Mouse (Mus musculus): ENCODE results near the gene Mcm7. TPM values are rescaled to one million over a fixed set of nuclear protein-coding genes. Genes with fewer than 3 reads are reported as not detected.

Mcm7 gene
- 62.1 TPM for polyA plus RNA-seq (2014; fragmentation: Illumina TruSeq; extraction: RNeasy Lipid Tissue Mini Kit (QIAGEN cat#74804); ENCODE audit: low read depth, low replicate concordance)

DNA sequence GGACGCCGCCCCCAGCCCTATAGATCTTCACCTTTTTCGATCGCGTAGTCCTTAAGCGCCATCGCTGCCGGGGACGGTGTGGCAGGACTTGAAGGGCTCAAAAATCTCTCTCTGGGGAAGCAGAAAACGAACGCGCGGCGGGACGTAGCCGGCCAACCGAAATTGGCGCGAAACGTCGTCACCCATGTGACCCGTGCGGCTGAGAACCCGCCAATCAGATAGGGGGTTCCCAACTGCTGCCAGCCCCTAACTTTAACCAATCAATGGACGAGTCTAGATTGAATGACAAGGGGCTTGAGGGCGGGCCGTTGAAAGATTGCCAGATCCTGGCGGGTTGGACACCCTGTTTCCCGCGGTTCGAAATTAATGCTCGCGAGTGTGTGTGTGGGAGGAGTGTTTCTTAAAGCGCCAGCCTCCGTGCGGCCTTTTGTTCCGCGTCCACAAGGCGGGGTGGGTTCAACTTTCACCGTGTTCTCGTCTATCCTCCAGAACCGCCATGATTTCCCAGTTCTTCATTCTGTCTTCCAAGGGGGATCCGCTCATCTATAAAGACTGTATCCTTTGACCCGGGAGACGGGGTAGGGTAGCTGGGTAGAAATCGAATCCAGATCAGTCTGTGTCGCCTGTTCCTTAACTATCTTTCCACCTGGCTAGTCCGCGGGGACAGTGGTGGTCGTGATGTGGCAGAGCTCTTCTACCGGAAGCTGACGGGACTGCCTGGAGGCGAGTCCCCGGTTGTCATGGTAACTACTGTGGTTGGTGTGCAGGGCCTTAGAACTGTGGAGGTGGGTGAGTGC, at the start of gene Mcm7, which contains the start of gene Ap4m1:
TSS of gene Mcm7 (minus strand) at position 728 of the 797 bp plus-strand sequence.
TSS of gene Ap4m1 (plus strand) at position 308 of the 797 bp plus-strand sequence.

GRCm38 (mm10) chr5:138193771-138194727, 21.8 kb upstream of the Mcm7 start, which contains the start of gene Mblac1:
Gene Mblac1 (plus strand): TSS chr5:138194314.

GRCm38 (mm10) chr5:138186950-138187638, 14.9 kb upstream of the Mcm7 start, which contains the start of the genes Taf6 and Cnpy4:
Gene Taf6 (minus strand): TSS chr5:138187451.
Gene Cnpy4 (plus strand): TSS chr5:138187485.

GRCm38 (mm10) chr5:138160842-138161665, 11.2 kb downstream of the Mcm7 start, which contains the start of gene Cops6:
Gene Cops6 (plus strand): TSS chr5:138161071.

GRCm38 (mm10) chr5:138155443-138155976, 16.7 kb downstream of the Mcm7 start, which contains the start of gene Zfp113:
Gene Zfp113 (minus strand): TSS chr5:138155744.

GRCm38 (mm10) chr5:138116255-138117198, 55.7 kb downstream of the Mcm7 start, which contains the start of gene Zscan21:
Gene Zscan21 (plus strand): TSS chr5:138116903.

Other genes with a start within 250 kb of the Mcm7 start
- not detected for gene Gjc3, start 209.3 kb downstream of the Mcm7 start, polyA plus RNA-seq (2014; fragmentation: Illumina TruSeq; extraction: RNeasy Lipid Tissue Mini Kit (QIAGEN cat#74804); ENCODE audit: low read depth, low replicate concordance)
- 0.76 TPM for gene Azgp1, start 190.9 kb downstream of the Mcm7 start, polyA plus RNA-seq (2014; fragmentation: Illumina TruSeq; extraction: RNeasy Lipid Tissue Mini Kit (QIAGEN cat#74804); ENCODE audit: low read depth, low replicate concordance)
- 7.5 TPM for gene Smok3a, start 151.2 kb downstream of the Mcm7 start, polyA plus RNA-seq (2014; fragmentation: Illumina TruSeq; extraction: RNeasy Lipid Tissue Mini Kit (QIAGEN cat#74804); ENCODE audit: low read depth, low replicate concordance)
- gene Smok3b, start 151.0 kb downstream of the Mcm7 start, polyA plus RNA-seq (2014; fragmentation: Illumina TruSeq; extraction: RNeasy Lipid Tissue Mini Kit (QIAGEN cat#74804); ENCODE audit: low read depth, low replicate concordance): 7.3 TPM
- 5.5 TPM for gene Smok3c, start 119.2 kb downstream of the Mcm7 start, polyA plus RNA-seq (2014; fragmentation: Illumina TruSeq; extraction: RNeasy Lipid Tissue Mini Kit (QIAGEN cat#74804); ENCODE audit: low read depth, low replicate concordance)
- gene Zkscan1, start 87.3 kb downstream of the Mcm7 start, polyA plus RNA-seq (2014; fragmentation: Illumina TruSeq; extraction: RNeasy Lipid Tissue Mini Kit (QIAGEN cat#74804); ENCODE audit: low read depth, low replicate concordance): 16.2 TPM
- 109 TPM for gene Zscan21, start 55.5 kb downstream of the Mcm7 start, polyA plus RNA-seq (2014; fragmentation: Illumina TruSeq; extraction: RNeasy Lipid Tissue Mini Kit (QIAGEN cat#74804); ENCODE audit: low read depth, low replicate concordance)
- 6.7 TPM for gene Zfp113, start 16.7 kb downstream of the Mcm7 start, polyA plus RNA-seq (2014; fragmentation: Illumina TruSeq; extraction: RNeasy Lipid Tissue Mini Kit (QIAGEN cat#74804); ENCODE audit: low read depth, low replicate concordance)
- 89.9 TPM for gene Cops6, start 11.4 kb downstream of the Mcm7 start, polyA plus RNA-seq (2014; fragmentation: Illumina TruSeq; extraction: RNeasy Lipid Tissue Mini Kit (QIAGEN cat#74804); ENCODE audit: low read depth, low replicate concordance)
- gene Ap4m1, start 420 bp downstream of the Mcm7 start, polyA plus RNA-seq (2014; fragmentation: Illumina TruSeq; extraction: RNeasy Lipid Tissue Mini Kit (QIAGEN cat#74804); ENCODE audit: low read depth, low replicate concordance): 10.5 TPM
- gene Taf6, start 15.0 kb upstream of the Mcm7 start, polyA plus RNA-seq (2014; fragmentation: Illumina TruSeq; extraction: RNeasy Lipid Tissue Mini Kit (QIAGEN cat#74804); ENCODE audit: low read depth, low replicate concordance): 14.1 TPM
- gene Cnpy4, start 15.1 kb upstream of the Mcm7 start, polyA plus RNA-seq (2014; fragmentation: Illumina TruSeq; extraction: RNeasy Lipid Tissue Mini Kit (QIAGEN cat#74804); ENCODE audit: low read depth, low replicate concordance): 2.8 TPM
- 0.32 TPM for gene Mblac1, start 21.9 kb upstream of the Mcm7 start, polyA plus RNA-seq (2014; fragmentation: Illumina TruSeq; extraction: RNeasy Lipid Tissue Mini Kit (QIAGEN cat#74804); ENCODE audit: low read depth, low replicate concordance)
- 0.14 TPM for gene Nxpe5, start 53.5 kb upstream of the Mcm7 start, polyA plus RNA-seq (2014; fragmentation: Illumina TruSeq; extraction: RNeasy Lipid Tissue Mini Kit (QIAGEN cat#74804); ENCODE audit: low read depth, low replicate concordance)
- gene Lamtor4, start 83.1 kb upstream of the Mcm7 start, polyA plus RNA-seq (2014; fragmentation: Illumina TruSeq; extraction: RNeasy Lipid Tissue Mini Kit (QIAGEN cat#74804); ENCODE audit: low read depth, low replicate concordance): 0.27 TPM
- 3.5 TPM for gene BC037034, start 91.6 kb upstream of the Mcm7 start, polyA plus RNA-seq (2014; fragmentation: Illumina TruSeq; extraction: RNeasy Lipid Tissue Mini Kit (QIAGEN cat#74804); ENCODE audit: low read depth, low replicate concordance)
- not detected for gene Gal3st4, start 100.4 kb upstream of the Mcm7 start, polyA plus RNA-seq (2014; fragmentation: Illumina TruSeq; extraction: RNeasy Lipid Tissue Mini Kit (QIAGEN cat#74804); ENCODE audit: low read depth, low replicate concordance)
- gene Gm43720, start 107.5 kb upstream of the Mcm7 start, polyA plus RNA-seq (2014; fragmentation: Illumina TruSeq; extraction: RNeasy Lipid Tissue Mini Kit (QIAGEN cat#74804); ENCODE audit: low read depth, low replicate concordance): 0.03 TPM
- 3.1 TPM for gene Gpc2, start 107.6 kb upstream of the Mcm7 start, polyA plus RNA-seq (2014; fragmentation: Illumina TruSeq; extraction: RNeasy Lipid Tissue Mini Kit (QIAGEN cat#74804); ENCODE audit: low read depth, low replicate concordance)
- gene Stag3, start 107.8 kb upstream of the Mcm7 start, polyA plus RNA-seq (2014; fragmentation: Illumina TruSeq; extraction: RNeasy Lipid Tissue Mini Kit (QIAGEN cat#74804); ENCODE audit: low read depth, low replicate concordance): 511 TPM
- gene Pvrig, start 169.5 kb upstream of the Mcm7 start, polyA plus RNA-seq (2014; fragmentation: Illumina TruSeq; extraction: RNeasy Lipid Tissue Mini Kit (QIAGEN cat#74804); ENCODE audit: low read depth, low replicate concordance): not detected